Mouse (Mus musculus): ENCODE data around the gene Gjc2.

DNA sequence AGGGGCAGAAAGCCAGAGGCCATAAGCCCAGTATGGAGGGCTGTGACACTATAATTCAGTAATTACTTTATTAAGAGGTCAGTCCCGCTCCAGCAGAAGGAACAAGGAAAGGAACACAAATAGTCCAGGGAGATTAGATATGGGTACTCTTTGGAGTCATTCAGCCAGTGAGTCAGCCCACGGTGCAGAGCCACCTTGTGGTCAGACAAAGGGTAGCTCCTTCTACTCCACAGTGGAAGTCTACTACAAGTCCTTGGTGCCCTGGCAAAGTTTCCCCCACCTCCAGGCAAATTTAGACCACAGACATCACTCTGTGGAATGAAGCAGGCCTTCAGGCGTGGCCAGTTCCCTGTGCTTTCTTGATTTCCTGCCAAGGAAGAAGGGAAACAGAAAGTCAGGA, 808 bp upstream of the Gjc2 start:
- TF ChIP-seq POLR2A (IDR thresholded peaks at IDR 0.05; ENCODE audit: borderline replicate concordance, extremely low read depth, insufficient read depth, insufficient read length, poor library complexity, severe bottlenecking) (no peak), CTCF (IDR thresholded peaks at IDR 0.05; ENCODE audit: borderline replicate concordance, extremely low read depth, insufficient read depth, insufficient read length) (peak; percentile 75)
